Mouse (Mus musculus) layer of hippocampus, postnatal 25 days (tissue): ENCODE data around the gene Olfr922. TPM values are rescaled to one million over a fixed set of nuclear protein-coding genes. Genes with fewer than 3 reads are reported as not detected.
A peak's percentile ranks its signal among the peaks of the same experiment; 100 is the strongest.

ENCODE experiments used
- DNase-seq, 2 experiments: peaks; one replicate each; pipeline ENCODE4 v3.0.0; 2022; ENCODE audit warnings: mixed read lengths in 2 of 2, low spot score in 1 of 2; ENCODE audit errors: extremely low spot score in 1 of 2
- total RNA-seq, 2 experiments: library from RNA; stranded (reverse); gene quantifications; 2 replicates each; pipeline ENCODE4 v1.2.3; 2021

The Olfr922 gene
- not detected for total RNA-seq

DNA sequence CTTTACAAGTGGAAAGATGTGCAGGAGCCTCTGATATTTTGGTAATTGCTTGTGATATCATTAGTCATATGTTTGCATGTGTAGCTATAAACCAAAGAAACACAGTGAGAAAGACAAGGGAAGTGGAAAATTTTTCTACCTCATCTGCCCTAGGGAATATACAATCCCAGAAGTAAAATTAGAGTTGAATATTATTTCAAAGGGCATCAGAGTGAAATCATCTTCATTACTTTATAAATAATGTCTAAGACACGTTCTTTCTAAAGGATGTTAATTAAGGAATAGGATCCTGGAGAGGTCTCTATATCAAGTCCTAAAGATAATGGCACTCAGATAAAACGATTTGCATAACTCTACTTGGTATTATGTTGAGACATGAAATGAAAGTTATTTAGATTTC, at the start of gene Olfr922:
TSS of gene Olfr922 (plus strand) at position 301 of the 400 bp plus-strand sequence.
- DNase-seq = no peak

DNA sequence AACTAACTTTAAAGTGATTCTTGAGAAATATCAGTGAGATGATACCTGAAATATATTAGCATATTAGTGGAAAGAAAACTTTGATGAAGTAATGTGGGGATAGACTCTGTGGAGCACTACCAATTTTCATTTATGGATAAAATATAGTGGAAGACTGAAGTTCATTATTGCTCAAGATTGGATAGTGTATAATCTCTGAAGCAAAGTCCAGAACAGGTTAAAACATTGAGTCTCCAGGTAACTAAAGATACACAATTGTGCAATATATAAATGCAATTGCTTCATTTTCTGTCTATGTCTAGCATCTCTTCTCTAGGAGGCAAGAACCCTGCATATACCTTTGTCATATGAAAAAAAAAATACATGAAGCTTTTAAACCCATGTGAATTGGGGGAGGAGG, 41.6 kb upstream of the Olfr922 start, which contains the start of gene Olfr921:
TSS of gene Olfr921 (plus strand) at position 301 of the 400 bp plus-strand sequence.
- no peak for DNase-seq

GRCm38 (mm10) chr9:38792689-38793088, 21.7 kb upstream of the Olfr922 start:
- DNase-seq = no peak

DNA sequence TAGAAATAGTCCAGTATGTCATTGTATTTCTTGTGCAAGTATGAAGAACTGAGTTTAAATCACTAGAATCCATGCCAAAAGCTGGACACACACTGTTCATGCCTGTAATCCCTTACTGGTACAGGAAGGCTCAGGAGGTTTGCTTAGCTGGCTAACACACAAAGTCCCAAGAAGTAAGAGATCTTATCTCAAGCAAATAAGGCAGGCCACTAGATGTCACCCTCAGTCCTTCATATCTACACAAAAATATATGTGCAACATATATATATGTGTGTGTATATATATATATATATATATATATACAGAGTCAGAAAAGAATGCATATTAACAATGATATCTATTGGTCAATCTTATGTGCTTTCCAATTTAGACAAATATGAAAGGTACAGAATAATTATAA, 8.7 kb upstream of the Olfr922 start:
- peak in 1 of 2 experiments; percentile 4 for DNase-seq

- DNase-seq = no peak
Observed at GRCm38 (mm10) chr9:38815458-38815986, 1.1 kb downstream of the Olfr922 start.

DNA sequence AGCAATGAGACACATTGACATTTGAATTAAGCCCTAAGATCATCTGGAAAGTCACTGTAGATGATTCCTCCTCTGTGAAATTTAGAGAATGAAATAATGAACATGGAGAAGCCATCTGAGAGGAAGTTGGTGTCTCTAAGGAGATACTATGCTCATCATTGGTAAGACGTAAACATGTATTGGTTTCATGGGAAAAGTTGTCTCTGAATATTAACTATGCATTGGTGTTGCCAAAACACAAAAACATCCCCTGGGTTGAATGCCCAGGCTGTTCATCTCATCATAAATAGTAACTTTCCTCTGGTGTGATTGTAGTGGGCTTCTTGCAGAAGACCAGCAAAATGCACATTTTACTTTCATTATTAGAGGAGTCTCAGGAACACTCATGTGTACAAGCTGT, 11.8 kb downstream of the Olfr922 start, which contains the start of gene Olfr923:
TSS of gene Olfr923 (plus strand) at position 301 of the 400 bp plus-strand sequence.
- DNase-seq = no peak

DNA sequence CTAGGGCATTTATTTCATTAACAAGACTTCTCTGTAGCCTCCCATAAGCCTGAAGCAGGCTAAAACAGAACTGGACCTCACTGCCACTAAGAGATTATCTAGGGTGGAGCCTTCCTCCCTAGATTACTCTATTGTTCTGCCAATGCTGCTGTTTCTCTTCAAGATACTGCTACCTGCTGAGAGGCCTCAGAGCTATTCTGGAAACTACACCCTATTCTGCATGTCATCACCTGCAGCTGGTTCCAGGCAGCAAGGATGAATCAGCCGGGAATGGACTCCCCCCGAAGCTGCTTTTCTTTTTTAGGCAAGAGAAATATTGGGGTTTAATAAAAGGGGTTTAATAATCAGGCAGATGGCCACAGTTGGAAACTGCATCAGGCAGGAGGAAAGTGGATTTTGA, 18.6 kb downstream of the Olfr922 start:
- no peak for DNase-seq

DNA sequence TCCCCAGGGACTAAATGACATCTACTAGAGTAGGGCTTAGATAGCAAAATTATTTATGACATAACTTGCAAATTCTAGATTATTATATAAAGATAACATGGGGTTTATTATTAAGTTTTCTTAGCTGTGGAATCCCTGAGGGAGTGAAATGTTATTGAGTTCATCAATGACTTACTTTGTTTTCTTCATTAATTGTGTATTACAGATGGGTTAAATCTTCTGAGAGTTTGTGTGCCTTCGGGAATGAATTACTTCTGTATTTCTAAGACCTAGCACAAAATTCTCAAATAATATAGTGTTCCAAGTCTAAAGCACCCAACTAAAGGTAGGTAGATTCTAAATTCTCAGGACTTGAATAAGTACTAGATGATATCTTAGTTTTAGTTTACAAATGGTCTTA, 29.7 kb downstream of the Olfr922 start, which contains the start of gene Olfr924:
TSS of gene Olfr924 (plus strand) at position 301 of the 400 bp plus-strand sequence.
- DNase-seq = no peak

- DNase-seq = no peak
Observed at GRCm38 (mm10) chr9:38854760-38855159, 40.3 kb downstream of the Olfr922 start, which contains the start of gene Olfr26. Gene Olfr26, plus strand, starts transcription at chr9:38855060.

Other genes with a start within 250 kb of the Olfr922 start
- not detected for gene Olfr912, start 234.4 kb upstream of the Olfr922 start, total RNA-seq
- not detected for gene Olfr913, start 221.9 kb upstream of the Olfr922 start, total RNA-seq
- not detected for gene Olfr914, start 209.5 kb upstream of the Olfr922 start, total RNA-seq
- gene Olfr916, start 154.7 kb upstream of the Olfr922 start, total RNA-seq = not detected
- not detected for gene Olfr917, start 148.8 kb upstream of the Olfr922 start, total RNA-seq
- gene Olfr918, start 140.0 kb upstream of the Olfr922 start, total RNA-seq = not detected
- gene Olfr919, start 110.9 kb upstream of the Olfr922 start, total RNA-seq = not detected
- 10 to 100 TPM; 10.4 to 11.5 TPM for gene Vwa5a, start 96.3 kb upstream of the Olfr922 start, total RNA-seq
- under 1 TPM in 1 of 2 experiments, not detected in 1; 0.10 TPM for gene Olfr920, start 62.3 kb upstream of the Olfr922 start, total RNA-seq
- gene Olfr921, start 41.5 kb upstream of the Olfr922 start, total RNA-seq = not detected
- not detected for gene Olfr923, start 11.9 kb downstream of the Olfr922 start, total RNA-seq
- gene Olfr924, start 29.8 kb downstream of the Olfr922 start, total RNA-seq = not detected
- not detected for gene Olfr26, start 40.4 kb downstream of the Olfr922 start, total RNA-seq
- not detected for gene Olfr926, start 62.5 kb downstream of the Olfr922 start, total RNA-seq
- gene Olfr930, start 115.2 kb downstream of the Olfr922 start, total RNA-seq = not detected
- not detected for gene Olfr933, start 157.7 kb downstream of the Olfr922 start, total RNA-seq
- gene Olfr934, start 173.7 kb downstream of the Olfr922 start, total RNA-seq = not detected
- gene Olfr935, start 185.1 kb downstream of the Olfr922 start, total RNA-seq = not detected
- not detected for gene Olfr146, start 208.8 kb downstream of the Olfr922 start, total RNA-seq